Mouse (Mus musculus) cortical plate, adult 2 months (tissue): ENCODE data around the gene Tmem129.

ENCODE experiments used
- CTCF ChIP-seq: fragments of 200-500 bp; IDR thresholded peaks from 2 replicates; pipeline ENCODE4 v1.5.1; 2011; ENCODE audit warnings: mild to moderate bottlenecking, control low read depth, low read length; ENCODE audit not compliant: insufficient read depth; ENCODE audit errors: extremely low read depth
- POLR2A ChIP-seq: fragments of 200-500 bp; IDR thresholded peaks from 2 replicates; pipeline ENCODE4 v1.6.1; 2011; ENCODE audit warnings: mild to moderate bottlenecking, low read length, control low read depth; ENCODE audit not compliant: insufficient read depth; ENCODE audit errors: extremely low read depth

- TF ChIP-seq CTCF = no peak
- no peak for TF ChIP-seq POLR2A
Measured at GRCm38 (mm10) chr5:33630615-33631014, 27.6 kb downstream of the Tmem129 start.
